Mouse (Mus musculus) splenic B cell, adult 2 months (primary cell): Measurements from ENCODE around the gene Igfbp4.

Experiments used
- DNase-seq: peaks from one replicate; pipeline ENCODE4 v3.0.0-alpha.2; 2011; ENCODE audit warnings: low read depth, low spot score
- H3K27me3 ChIP-seq: 2 replicates; pipeline ENCODE4 v1.6.1; 2012; ENCODE audit warnings: mild to moderate bottlenecking, low read length, moderate library complexity, mixed read lengths; ENCODE audit not compliant: control insufficient read depth, poor library complexity, insufficient read depth, severe bottlenecking
- H3K36me3 ChIP-seq: 2 replicates; pipeline ENCODE4 v1.6.1; 2012; ENCODE audit warnings: mild to moderate bottlenecking, low read length, moderate library complexity, mixed read lengths; ENCODE audit not compliant: control insufficient read depth, poor library complexity, insufficient read depth, severe bottlenecking

The Igfbp4 gene

GRCm38 (mm10) chr11:99082098-99082497 is 41.1 kb downstream of the Igfbp4 start:
- Histone ChIP-seq H3K27me3 (no peaks in the 10 kb centered on the region), H3K36me3 (no peaks in the 10 kb centered on the region)
- DNase-seq, result no peak

- Histone ChIP-seq H3K27me3 (no peaks in the 10 kb centered on the region), H3K36me3 (no peaks in the 10 kb centered on the region)
- no peak for DNase-seq
Measured at GRCm38 (mm10) chr11:99083516-99083915, 42.5 kb downstream of the Igfbp4 start.

GRCm38 (mm10) chr11:99084366-99084765 is 43.3 kb downstream of the Igfbp4 start:
- no peaks in the 10 kb centered on the region for H3K27me3 ChIP-seq
- no peak for DNase-seq
- no peaks in the 10 kb centered on the region for H3K36me3 ChIP-seq

- no peaks in the 10 kb centered on the region for H3K27me3 ChIP-seq
- DNase-seq, result no peak
- H3K36me3 ChIP-seq, result no peaks in the 10 kb centered on the region
Measured at GRCm38 (mm10) chr11:99088486-99088885, 47.4 kb downstream of the Igfbp4 start.

GRCm38 (mm10) chr11:99089077-99089601 is 48.1 kb downstream of the Igfbp4 start, which contains the start of gene Tns4:
Gene Tns4 (minus strand): TSS chr11:99089306.
- DNase-seq, result no peak
- H3K27me3 ChIP-seq, result no peaks in the 10 kb centered on the region
- H3K36me3 ChIP-seq, result no peaks in the 10 kb centered on the region

GRCm38 (mm10) chr11:99090391-99090790 is 49.3 kb downstream of the Igfbp4 start:
- no peak for DNase-seq
- H3K36me3 ChIP-seq, result no peaks in the 10 kb centered on the region
- no peaks in the 10 kb centered on the region for H3K27me3 ChIP-seq

GRCm38 (mm10) chr11:99091666-99092065 is 50.6 kb downstream of the Igfbp4 start:
- H3K27me3 ChIP-seq, result no peaks in the 10 kb centered on the region
- no peaks in the 10 kb centered on the region for H3K36me3 ChIP-seq
- no peak for DNase-seq

DNA sequence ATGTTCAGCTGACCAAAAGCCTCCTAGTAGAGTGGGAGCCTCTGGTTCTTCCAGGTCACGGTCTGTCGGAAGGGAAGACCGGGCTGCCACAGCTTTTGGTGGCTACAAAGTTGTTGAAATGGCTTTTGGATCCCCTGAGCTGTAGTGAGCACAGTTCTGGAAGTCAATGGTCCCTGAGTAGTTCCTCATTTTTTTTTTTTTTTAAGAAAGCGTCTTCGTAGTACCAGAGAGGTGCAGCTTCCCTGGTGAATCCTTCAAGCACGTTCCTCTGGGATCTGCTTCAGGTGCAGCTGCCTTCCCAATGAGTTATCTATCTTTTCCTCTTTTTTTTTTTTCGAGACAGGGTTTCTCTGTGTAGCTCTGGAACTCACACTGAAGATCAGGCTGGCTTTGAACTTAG is 52.7 kb downstream of the Igfbp4 start:
- DNase-seq, result no peak
- H3K27me3 ChIP-seq, result no peaks in the 10 kb centered on the region
- no peaks in the 10 kb centered on the region for H3K36me3 ChIP-seq

DNA sequence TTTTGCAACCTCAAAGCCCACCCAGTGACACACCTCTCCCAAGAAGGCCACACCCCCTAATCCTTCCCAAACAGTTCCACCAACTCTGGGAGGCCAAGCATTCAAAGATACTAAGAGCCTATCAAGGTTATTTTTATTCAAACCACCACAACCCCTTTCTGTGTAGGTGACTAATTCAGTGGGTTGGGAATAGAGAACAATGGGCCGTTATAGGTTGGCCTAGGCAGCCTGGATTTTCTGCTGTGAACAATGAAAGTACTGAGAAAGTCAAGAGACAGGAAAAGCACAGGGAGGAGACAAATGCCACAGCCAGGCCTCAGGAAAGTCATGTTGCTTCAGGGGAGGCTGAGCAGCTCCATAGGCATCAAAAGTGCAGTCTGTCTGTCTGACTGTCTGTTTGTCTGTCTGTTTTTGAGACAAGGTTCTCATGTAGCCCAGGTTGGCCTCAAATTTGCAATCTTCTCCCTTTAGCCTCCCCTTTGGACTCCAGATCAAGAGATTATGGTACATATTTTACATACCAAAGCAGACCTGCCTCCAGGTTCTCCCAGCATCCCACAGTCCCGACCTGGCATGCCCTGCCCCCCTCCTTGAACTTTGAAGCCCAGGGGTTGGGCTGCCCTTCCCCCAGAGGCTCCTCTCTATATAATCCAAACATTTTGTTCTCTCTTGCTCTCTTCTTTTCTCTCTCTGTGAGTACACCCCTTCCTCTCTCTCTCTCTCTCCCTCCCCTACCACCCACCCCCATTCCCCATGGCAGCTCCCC is 54.0 kb downstream of the Igfbp4 start:
- Histone ChIP-seq H3K36me3 (no peaks in the 10 kb centered on the region), H3K27me3 (no peaks in the 10 kb centered on the region)
- no peak for DNase-seq

GRCm38 (mm10) chr11:99095759-99096158 is 54.7 kb downstream of the Igfbp4 start:
- H3K27me3 ChIP-seq, result no peaks in the 10 kb centered on the region
- no peak for DNase-seq
- H3K36me3 ChIP-seq, result no peaks in the 10 kb centered on the region

DNA sequence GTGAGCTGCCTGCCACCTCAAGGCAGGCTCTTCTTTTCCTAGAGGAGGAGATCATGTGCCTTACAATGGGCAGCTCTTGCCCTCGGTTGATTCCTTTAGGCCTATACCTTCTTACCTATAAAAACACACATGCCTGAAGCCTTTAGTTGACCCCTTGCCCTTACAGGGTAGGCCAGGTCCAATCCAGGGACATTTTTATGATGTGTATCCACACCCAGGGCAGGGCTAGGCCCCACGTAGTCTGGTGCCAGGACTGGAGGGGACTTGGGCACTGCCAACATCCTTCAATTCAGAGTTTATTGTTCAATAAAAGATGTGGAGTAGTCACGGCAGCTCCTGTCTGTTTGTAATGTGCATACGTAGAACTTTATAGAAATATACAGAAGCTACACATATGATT is 55.4 kb downstream of the Igfbp4 start:
- no peaks in the 10 kb centered on the region for H3K36me3 ChIP-seq
- no peaks in the 10 kb centered on the region for H3K27me3 ChIP-seq
- no peak for DNase-seq

DNA sequence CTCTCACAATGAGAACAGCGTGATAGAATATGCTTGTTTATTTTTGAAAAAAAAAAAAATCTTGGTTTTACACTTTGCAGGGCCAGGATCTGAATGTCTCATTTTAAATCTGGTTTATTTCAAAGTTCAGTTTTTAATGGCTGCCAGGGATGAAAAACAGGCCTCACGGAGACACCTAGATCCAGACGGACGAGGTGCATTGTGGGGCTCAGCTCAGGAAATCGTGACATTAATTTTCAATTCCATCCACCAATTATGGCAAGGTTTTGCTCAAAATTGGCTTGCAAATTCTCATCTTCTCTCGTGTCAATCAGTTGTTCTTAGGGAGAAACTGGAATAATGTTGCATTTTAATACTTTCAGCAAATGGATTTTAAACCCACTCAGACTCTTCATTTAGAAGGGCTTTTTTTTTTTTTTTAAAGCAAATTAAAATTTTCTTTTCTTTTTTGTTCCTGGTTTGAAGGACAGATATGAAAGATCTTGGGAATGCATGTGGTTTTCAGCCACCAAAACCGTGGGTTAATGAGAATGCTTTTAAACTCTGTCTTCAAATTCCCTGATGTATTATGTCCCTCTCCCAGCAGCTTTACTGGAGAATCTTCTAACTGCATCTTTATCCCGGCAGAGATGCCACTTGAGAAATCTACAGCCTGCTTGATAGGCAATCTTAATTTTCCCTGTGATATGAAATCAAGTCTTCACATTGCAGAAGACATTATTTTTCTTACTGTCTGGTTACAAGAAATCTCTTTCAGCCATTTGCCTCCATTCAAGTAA is 56.1 kb downstream of the Igfbp4 start:
- no peaks in the 10 kb centered on the region for H3K36me3 ChIP-seq
- DNase-seq, result no peak
- H3K27me3 ChIP-seq, result no peaks in the 10 kb centered on the region

DNA sequence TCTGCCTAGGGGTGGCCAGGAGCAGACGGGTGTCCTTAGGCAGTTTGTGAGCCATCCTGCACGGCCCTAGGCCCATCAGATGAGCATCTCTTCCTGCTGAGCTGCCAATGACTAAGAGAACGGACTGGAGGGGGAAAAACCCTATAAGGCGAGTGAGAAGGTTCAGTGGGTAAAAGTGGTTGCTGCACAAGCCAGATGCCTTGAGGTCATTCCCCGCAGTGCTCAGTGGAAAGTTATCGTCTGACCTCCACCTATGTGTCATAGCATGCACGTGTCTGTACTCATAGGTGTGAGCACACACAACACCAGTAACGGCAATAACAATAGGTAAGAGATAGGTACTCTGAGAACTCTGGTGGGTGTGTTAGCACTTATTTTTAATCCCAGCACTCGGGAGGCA is 57.9 kb downstream of the Igfbp4 start:
- H3K36me3 ChIP-seq, result no peaks in the 10 kb centered on the region
- H3K27me3 ChIP-seq, result no peaks in the 10 kb centered on the region
- DNase-seq, result no peak

DNA sequence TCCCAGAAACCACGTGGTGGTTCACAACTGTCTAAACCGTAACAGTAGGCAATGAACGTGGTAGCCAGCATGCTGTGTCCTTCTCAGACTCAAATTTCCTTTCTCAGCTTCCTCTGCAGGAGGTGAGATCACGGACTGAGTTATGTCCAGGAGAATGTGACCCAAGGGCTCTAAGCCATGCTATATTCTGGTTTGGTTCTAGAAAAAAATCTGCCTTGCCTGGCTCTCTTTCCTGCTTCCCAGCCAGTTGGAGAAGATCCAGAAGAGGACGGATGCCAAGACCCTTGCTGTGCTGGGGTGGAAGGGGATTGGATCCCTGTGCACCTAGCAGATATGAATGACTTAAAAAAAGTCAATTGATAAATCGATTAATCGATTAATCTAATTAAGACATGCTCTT is 58.5 kb downstream of the Igfbp4 start:
- DNase-seq, result no peak
- no peaks in the 10 kb centered on the region for H3K27me3 ChIP-seq
- no peaks in the 10 kb centered on the region for H3K36me3 ChIP-seq

GRCm38 (mm10) chr11:99100215-99100614 is 59.2 kb downstream of the Igfbp4 start:
- no peak for DNase-seq

More at GRCm38 (mm10) chr11:99100215-99100614, 59.2 kb downstream of the Igfbp4 start:
- Histone ChIP-seq H3K36me3 (no peaks in the 10 kb centered on the region), H3K27me3 (no peaks in the 10 kb centered on the region)
